Mouse (Mus musculus) heart, adult 2 months (tissue): ENCODE data around the gene Stxbp1.
A peak's percentile ranks its signal among the peaks of the same experiment; 100 is the strongest.

ENCODE experiments used
- CTCF ChIP-seq: fragments of 200-600 bp; IDR thresholded peaks from 2 replicates; pipeline ENCODE4 v1.8.1; 2022; ENCODE audit warnings: antibody characterized with exemption, mild to moderate bottlenecking, moderate library complexity
- EP300 ChIP-seq: fragments of 200-500 bp; IDR thresholded peaks from 2 replicates; pipeline ENCODE4 v1.6.1; 2011; ENCODE audit warnings: low read depth, low read length, control low read depth; ENCODE audit not compliant: insufficient read depth
- POLR2A ChIP-seq: fragments of 200-500 bp; IDR thresholded peaks from 2 replicates; pipeline ENCODE4 v1.6.1; 2011; ENCODE audit warnings: mild to moderate bottlenecking, low read depth, low read length, control low read depth; ENCODE audit not compliant: insufficient read depth

GRCm38 (mm10) chr2:32750887-32751664 is 96.0 kb downstream of the Stxbp1 start:
- TF ChIP-seq EP300 (no peak), POLR2A (peak; percentile 51; the same call in 1 of the 2 replicates), CTCF (no peak)
